Mouse (Mus musculus) CH12.LX (cell line): ENCODE results near the gene Impdh1.

Experiments used
- CTCF ChIP-seq, 2 experiments: IDR thresholded peaks in 1 of 2; conservative IDR thresholded peaks in 1 of 2; 2 replicates each; pipeline ENCODE4 v1.5.1; 2011 to 2012; ENCODE audit warnings: low read depth in 2 of 2, low read length in 2 of 2, improper control_type of control experiment in 1 of 2, inconsistent platforms in 1 of 2, mild to moderate bottlenecking in 1 of 2, moderate library complexity in 1 of 2
- MAZ ChIP-seq: IDR thresholded peaks from 2 replicates; pipeline ENCODE4 v1.6.1; 2012; ENCODE audit warnings: low read depth, mild to moderate bottlenecking, inconsistent platforms, low read length, improper control_type of control experiment, moderate library complexity
- MYC ChIP-seq: IDR thresholded peaks from 2 replicates; pipeline ENCODE4 v1.6.1; 2011; ENCODE audit warnings: low read depth, mild to moderate bottlenecking, improper control_type of control experiment, low read length

DNA sequence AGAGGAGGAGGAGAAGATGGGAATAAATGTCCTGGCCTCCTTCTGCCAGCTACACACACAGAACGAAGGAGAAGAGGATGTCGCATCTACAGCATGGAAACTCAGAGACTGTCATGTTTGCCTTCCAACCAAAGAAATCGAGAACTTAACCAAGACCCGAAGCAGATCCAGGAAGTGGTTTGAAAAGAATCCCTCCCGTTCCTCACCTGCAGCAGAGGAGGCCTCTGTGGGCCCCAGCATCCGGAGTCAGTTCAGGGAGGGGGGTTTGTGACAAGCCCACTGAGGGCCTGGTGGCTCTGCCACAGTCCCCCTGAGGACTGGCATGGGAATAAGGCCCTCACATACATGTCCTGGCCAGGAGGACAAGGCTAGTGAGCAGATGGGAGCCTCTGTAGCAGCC lies 16.2 kb upstream of the Impdh1 start:
- TF ChIP-seq MAZ (no peak), MYC (no peak), CTCF (conservative IDR thresholded peaks at IDR 0.05 in 1 of 2, IDR thresholded peaks at IDR 0.05 in 1 of 2; ENCODE audit: low read depth in 2 of 2, low read length in 2 of 2) (no peak)
